Mouse (Mus musculus) heart, postnatal 10 days (tissue): ENCODE results near the gene Dnah2. TPM values are rescaled to one million over a fixed set of nuclear protein-coding genes. Genes with fewer than 3 reads are reported as not detected.

Experiments used
- DNase-seq, 2 experiments: peaks; one replicate each; pipeline ENCODE4 v3.0.0; 2021
- intact Hi-C: fragments of 180-260 bp; cut with DNase I; formaldehyde crosslinking; loops from one replicate; pipeline ENCODE4 v1.15.1; 2025
- total RNA-seq, 2 experiments: library from RNA; stranded (reverse); gene quantifications; 2 replicates each; pipeline ENCODE4 v1.2.3; 2021

Gene Dnah2
- total RNA-seq, result under 1 TPM; 0.02 to 0.10 TPM

DNA sequence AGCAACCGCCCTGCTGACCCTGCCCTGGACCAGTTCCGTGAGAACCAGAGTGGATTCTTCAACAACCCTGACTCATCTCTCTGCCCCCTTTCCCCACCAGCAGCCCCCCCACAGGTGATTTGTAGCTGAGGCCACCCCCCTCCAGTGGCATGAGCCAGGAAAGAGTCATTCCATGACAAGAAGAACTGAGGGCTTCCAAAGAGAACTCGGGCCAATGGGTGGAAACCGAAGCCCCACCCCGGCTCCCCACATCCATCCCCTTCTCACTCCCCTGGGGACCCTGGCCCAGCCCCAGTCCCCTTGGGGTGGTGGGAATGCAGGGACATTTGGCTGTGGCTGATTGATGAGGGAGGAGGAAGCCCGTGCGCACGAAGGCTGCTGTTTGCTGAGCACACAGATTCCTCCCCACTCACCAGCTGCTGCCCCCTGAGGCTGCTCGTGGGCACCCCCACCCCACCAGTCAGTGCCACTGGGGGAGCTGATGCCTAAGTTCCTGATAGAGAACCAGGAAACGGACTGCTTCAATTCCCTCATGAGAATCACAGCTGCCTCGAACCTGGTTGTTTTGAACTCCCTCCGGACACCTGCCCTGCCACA lies at the start of gene Dnah2:
Gene Dnah2, minus strand, starts transcription at position 51 of the 597 bp plus-strand sequence.
- intact Hi-C loops, result no loop called here
- DNase-seq, result no peak

DNA sequence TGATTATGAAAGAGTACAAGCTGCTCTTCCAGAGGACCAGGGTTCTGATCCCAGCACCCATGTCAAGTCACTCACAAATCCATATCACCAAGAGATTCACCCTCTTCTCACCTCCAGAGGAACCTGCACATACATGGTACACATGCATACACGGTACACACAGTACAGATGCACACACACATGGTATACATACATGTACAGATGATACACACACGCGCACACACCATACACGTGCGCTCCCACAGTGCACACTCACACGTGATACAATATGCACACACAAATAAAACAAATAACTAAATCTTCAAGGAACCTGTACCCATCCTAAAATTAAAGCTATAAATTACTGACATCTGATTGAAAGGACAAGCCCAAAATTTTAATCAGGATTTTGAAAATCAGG lies 45.9 kb upstream of the Dnah2 start:
- intact Hi-C loops, result no loop called here
- no peak for DNase-seq

DNA sequence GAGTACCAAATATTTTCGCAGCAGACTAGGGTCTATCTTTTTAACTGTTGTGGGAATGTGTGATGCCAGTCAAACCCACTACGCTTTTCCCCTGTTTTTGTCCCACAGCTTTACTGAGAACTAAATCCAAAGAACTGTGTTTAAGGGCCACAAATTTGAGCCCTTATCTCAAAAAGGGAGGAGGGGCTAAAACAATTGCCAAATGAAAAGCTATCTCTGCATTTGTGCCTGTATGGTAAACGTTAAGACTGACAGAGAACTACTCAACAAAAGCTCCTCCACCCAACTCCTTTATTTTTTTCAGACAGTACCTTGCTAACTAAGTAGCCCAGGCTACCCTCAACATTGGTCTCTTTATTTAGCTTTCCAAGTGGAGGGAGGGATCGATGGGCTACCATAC lies 43.9 kb upstream of the Dnah2 start:
- no peak for DNase-seq
- intact Hi-C loops, result no loop called here

DNA sequence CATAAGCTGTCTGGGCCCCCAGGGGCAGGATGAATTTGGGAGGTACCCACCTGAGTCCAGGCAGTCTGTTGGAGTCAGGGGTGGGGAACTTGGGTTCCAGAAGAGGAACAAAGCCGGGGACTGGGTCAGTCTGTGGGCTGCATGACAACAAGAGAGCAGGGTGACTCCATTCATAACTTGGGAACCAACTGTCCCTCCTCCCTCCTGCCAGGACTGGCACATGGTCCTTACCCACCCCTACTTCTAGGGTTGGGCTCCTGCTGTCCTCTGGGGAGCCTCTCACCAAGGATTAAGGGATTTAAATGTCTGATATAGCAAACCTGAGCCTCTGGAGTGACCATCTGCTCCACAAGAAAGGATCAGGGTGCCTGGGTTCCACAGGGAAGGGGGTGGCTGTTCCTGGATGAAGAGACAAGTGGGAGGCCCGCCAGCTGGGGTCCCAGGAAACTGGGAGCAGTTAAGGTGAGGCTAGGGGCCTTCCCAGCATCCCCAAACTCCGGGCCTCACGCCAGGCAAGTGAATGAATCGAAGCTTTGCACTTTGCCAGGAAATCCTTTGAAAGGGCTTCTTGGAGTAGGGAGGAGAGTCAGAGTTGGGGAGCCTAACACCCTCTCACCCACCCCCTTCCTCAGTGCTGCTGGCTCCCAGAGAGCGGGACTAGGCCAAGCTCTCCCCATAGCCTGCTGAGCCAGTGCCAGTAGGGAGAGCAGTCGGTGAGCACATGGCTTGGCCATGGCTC lies 43.2 kb upstream of the Dnah2 start:
- DNase-seq, result peak in 1 of 2 experiments; percentile 14
- intact Hi-C loops, result no loop called here

DNA sequence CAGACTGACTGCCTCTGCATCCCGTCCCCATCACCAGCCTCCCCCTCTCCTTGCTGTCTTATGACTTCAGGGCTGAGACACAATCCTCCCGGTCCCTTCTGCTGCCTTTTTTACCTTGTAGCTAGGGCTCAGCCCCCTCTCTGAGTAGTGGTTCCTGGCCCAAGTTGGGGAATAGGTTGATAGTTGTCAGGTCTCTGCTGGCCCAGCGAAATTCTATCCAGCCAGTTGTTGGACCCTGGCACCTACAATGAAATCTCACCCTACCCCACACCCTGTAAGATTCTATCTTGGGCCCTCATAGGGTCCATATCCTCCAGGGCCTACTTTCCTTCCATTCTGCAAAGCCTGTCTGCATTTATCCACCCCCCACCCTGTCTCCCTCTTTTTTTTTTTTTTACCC lies 42.5 kb upstream of the Dnah2 start:
- intact Hi-C loops, result no loop called here
- DNase-seq, result no peak

DNA sequence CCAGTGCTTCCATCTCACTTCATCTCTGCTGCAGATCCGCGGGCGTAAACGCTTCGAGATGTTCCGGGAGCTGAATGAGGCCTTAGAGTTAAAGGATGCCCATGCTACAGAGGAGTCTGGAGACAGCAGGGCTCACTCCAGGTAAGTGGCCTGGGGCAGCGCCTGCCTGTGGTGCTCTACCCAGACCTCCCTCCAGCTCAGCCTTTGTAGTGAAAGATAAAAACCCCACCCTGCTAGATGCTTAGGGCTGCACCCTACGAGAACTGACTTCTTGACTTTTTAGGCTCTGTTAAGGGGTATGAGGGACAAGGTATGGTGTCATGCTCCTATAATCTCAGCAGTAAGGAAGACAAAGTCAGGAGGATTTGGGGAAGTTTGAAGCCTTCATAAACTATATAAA lies 41.7 kb upstream of the Dnah2 start:
- intact Hi-C loops, result no loop called here
- no peak for DNase-seq

GRCm38 (mm10) chr11:69589207-69589834 lies 40.4 kb upstream of the Dnah2 start:
- intact Hi-C loops, result no loop called here
- no peak for DNase-seq

GRCm38 (mm10) chr11:69585718-69586325 lies 36.9 kb upstream of the Dnah2 start:
- no peak for DNase-seq
- intact Hi-C loops, result no loop called here

DNA sequence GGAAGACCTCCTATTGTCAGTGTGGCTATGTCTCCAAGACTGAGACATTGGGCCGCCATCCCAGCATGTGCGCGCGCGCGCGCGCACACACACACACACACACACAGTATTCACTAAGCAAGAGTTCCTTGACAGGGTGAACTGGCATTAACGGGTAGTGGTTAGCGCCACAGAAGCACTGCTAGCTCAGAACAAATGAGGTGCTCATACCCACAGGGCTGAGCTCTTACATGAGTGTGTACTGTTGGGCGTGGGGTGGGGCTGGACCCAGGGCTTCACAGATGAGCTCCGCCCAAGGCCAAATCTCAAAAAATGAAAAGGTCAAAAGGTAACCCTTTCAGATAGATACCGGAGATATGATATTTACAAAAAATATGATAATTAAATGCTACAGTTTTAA lies 36.0 kb upstream of the Dnah2 start:
- intact Hi-C loops, result no loop called here
- no peak for DNase-seq

DNA sequence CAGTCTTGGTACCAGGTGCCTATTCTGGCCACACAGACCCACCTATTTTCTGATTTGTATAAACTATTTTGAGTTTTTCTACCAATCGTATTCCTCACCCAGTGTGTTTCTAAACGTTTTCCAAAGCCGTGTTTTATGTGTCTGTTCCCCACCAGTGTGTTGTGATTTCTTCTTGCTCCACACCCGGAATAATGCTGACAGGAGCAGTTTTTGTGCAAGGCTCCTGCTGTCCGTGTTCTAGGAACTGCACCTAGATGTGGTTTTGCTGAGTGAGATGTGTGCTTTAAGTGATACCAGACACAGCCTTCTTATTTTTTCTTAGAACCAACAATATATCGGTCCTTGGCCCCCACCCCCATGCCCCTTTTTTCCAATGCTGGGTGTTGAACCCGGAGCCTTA lies 35.1 kb upstream of the Dnah2 start:
- no peak for DNase-seq
- intact Hi-C loops, result no loop called here

DNA sequence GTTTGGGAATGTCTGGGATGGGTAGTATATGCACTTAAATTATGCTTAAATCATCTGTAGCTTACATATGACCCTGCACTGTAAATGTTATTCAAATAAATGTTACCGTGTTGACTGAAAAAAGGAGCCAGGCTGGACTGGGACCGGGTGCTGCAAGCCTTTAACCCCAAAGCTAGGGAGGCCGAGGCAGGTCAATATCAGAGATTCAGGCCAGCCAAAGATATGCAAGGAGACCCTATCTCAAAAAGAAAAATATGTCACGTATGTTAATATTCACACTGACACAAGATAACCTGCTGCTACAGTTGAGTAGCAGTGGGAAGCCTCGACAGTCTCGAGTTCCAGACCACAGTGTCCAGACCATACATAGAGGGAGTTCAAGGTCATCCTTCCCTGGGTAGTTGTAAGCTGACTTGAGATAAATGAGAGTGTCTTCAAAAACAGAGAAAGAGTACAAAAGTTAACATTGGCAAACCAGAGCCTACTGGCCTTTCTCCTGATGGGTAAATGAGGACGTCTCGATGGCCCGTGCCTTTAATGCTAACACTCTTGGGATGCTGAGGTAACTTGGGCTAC lies 33.4 kb upstream of the Dnah2 start:
- no peak for DNase-seq
- intact Hi-C loops, result no loop called here

GRCm38 (mm10) chr11:69581814-69582213 lies 32.9 kb upstream of the Dnah2 start:
- intact Hi-C loops, result loop anchor here (2.0 kb wide), 1 partner anchor 25 kb away; no protein-coding TSS in a partner anchor
- DNase-seq, result no peak

- peak; percentile 94 to 95 for DNase-seq
- intact Hi-C loops, result loop anchor here (2.0 kb wide), 1 partner anchor 26 kb away; no protein-coding TSS in a partner anchor
Measured at GRCm38 (mm10) chr11:69581147-69581688, 32.3 kb upstream of the Dnah2 start.

DNA sequence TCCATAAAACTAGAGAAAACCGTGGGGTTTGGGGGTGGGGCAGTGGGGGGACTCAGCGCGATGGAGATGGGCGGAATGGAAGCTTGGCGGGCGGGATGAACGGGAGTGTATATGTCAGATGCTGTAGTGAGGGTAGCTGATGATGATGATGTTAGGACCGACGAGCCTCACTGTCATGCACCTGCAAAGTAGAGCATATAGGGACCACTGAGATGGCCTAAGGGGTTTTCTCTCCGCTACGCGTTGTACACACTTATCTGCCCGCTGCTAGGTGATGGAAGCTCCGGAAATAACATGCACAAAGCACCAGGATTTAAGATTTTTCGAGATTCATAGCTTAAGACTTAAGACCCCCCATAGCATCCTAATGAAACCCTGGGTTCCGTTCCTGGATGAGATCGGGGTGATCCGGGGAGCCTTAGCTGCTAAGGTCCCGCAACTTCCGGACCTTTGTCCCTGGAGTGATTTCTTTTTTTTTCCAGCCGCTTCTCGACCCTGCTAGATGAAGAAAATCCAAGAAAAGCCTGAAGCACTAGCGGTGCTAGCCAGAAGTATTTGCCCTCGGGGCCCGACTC lies 31.7 kb upstream of the Dnah2 start:
- DNase-seq, result no peak
- intact Hi-C loops, result loop anchor here (2.0 kb wide), 1 partner anchor 26 kb away; no protein-coding TSS in a partner anchor

- intact Hi-C loops, result loop anchor here (2.0 kb wide), 1 partner anchor 27 kb away; no protein-coding TSS in a partner anchor
- DNase-seq, result peak; percentile 95 to 96
Measured at GRCm38 (mm10) chr11:69580091-69580514, 31.2 kb upstream of the Dnah2 start, which contains the start of the genes Wrap53 and Trp53. Gene Wrap53 (minus strand): TSS chr11:69580255. Gene Trp53 (plus strand): TSS chr11:69580359.

GRCm38 (mm10) chr11:69579128-69580017 lies 30.5 kb upstream of the Dnah2 start:
- peak; percentile 97 to 98 for DNase-seq
- intact Hi-C loops, result loop anchor here (1.0 to 5.0 kb wide), 4 partner anchors 27 to 312 kb away; no protein-coding TSS in a partner anchor

- DNase-seq, result no peak
- intact Hi-C loops, result loop anchor here (2.0 to 5.0 kb wide), 2 partner anchors 32 to 311 kb away; no protein-coding TSS in a partner anchor
Measured at GRCm38 (mm10) chr11:69578301-69578700, 29.4 kb upstream of the Dnah2 start.

GRCm38 (mm10) chr11:69576307-69576706 lies 27.4 kb upstream of the Dnah2 start:
- intact Hi-C loops, result loop anchor here (5.0 kb wide), 1 partner anchor 309 kb away; no protein-coding TSS in a partner anchor
- no peak for DNase-seq

DNA sequence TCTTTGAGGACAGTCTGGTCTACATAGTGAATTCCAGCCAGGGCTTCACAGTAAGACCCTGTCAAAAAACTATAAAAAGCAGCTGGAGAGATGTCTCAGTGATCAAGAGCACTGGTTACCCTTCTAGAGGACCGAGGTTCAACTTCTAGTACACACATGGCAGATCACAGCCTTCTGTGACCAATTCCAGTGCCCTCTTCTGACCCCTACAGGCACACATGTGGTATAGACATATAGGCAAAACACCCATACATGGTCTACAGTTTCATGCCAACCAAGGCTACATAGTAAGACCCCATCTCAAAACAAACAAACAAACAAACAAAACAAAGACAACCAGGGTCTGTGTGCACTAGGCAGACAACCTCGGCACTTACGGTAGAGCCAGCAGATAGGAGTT lies 26.3 kb upstream of the Dnah2 start:
- DNase-seq, result peak; percentile 30 to 37

More for the DNA sequence above, 26.3 kb upstream of the Dnah2 start:
- intact Hi-C loops, result loop anchor here (5.0 kb wide), 1 partner anchor 308 kb away; no protein-coding TSS in a partner anchor
